Mouse (Mus musculus): Measurements from ENCODE around the gene Fbxo27.

DNA sequence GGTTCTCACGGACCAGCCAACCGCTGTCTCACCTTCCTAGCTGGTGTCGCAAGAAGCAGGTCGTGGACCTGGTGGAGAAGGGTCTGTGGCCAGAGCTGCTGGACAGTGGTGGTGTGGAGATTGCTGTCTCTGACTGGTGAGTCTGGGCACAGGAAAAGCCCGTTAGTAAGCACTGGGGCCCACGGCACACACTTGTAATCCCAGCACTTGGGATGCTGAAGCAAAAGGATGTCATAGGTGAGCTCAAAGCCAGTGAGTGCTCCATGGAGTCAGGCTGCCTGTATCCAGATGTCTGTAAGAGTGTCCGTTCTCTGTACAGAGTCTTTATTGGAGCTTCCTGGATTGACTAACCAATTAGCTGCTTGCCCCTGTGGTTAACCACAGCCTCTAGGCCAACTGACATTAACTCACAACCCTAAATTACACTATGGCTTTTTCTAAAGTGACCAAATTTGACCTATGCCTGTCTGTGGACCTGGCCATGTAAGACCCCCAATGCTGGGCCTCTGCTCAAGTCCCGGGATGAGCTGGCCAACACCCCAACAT, 2.4 kb downstream of the Fbxo27 start:
- TF ChIP-seq CTCF (IDR thresholded peaks at IDR 0.05; ENCODE audit: extremely low read depth, insufficient read length, insufficient replicate concordance, low read depth, low read length) (no peak), POLR2A (IDR thresholded peaks at IDR 0.05; ENCODE audit: low read depth, low read length) (no peak)
